Mouse (Mus musculus) naive thymus-derived CD4-positive, alpha-beta T cell, adult 5 months (primary cell): ENCODE measurements around the gene Il12a. TPM values are rescaled to one million over a fixed set of nuclear protein-coding genes. Genes with fewer than 3 reads are reported as not detected.

Experiments
- polyA plus RNA-seq: library from polyadenylated mRNA; unstranded; fragments of 100-300 nt; shearing (Covaris generic); gene quantifications from one replicate; pipeline ENCODE4 v1.2.1, GENCODE M21; 2017

The Il12a gene
- polyA plus RNA-seq, result not detected

GRCm38 (mm10) chr3:68690344-68690743, at the start of gene Il12a:
Gene Il12a (plus strand): TSS chr3:68690644.

Other genes with a start within 250 kb of the Il12a start
- 10.6 TPM for gene 1110032F04Rik, start 178.9 kb downstream of the Il12a start, polyA plus RNA-seq